Mouse (Mus musculus) intestine, postnatal 0 days (tissue): ENCODE results near the gene Nrp1. TPM values are rescaled to one million over a fixed set of nuclear protein-coding genes. Genes with fewer than 3 reads are reported as not detected.

Experiments used
- ATAC-seq: fragments of 200-750 bp; cut with Nextera tagmentation; 2 replicates; pipeline ENCODE4 v1.8.0; 2017; ENCODE audit warnings: mild to moderate bottlenecking, moderate TSS enrichment, moderate library complexity
- H3K27ac ChIP-seq: fragments of 300-500 bp; sonication (generic); 2 replicates; pipeline ENCODE4 v1.5.1; 2014; ENCODE audit warnings: mild to moderate bottlenecking, low read depth, low read length, moderate library complexity
- H3K27me3 ChIP-seq: fragments of 300-500 bp; sonication (generic); replicated peaks from 2 replicates; pipeline ENCODE4 v1.6.1; 2014; ENCODE audit warnings: low read length, mixed read lengths; ENCODE audit not compliant: control insufficient read depth, insufficient read depth
- H3K36me3 ChIP-seq: fragments of 300-500 bp; sonication (generic); 2 replicates; pipeline ENCODE4 v1.6.1; 2014; ENCODE audit warnings: mild to moderate bottlenecking, moderate library complexity; ENCODE audit not compliant: control insufficient read depth, insufficient read depth
- H3K4me1 ChIP-seq: fragments of 300-500 bp; sonication (generic); replicated peaks from 2 replicates; pipeline ENCODE4 v1.6.1; 2014; ENCODE audit warnings: antibody characterized with exemption, low read length, mixed read lengths; ENCODE audit not compliant: control insufficient read depth, insufficient read depth
- H3K4me2 ChIP-seq: fragments of 300-500 bp; sonication (generic); replicated peaks from 2 replicates; pipeline ENCODE4 v1.6.1; 2014; ENCODE audit warnings: low read depth, mild to moderate bottlenecking, moderate library complexity
- H3K4me3 ChIP-seq: fragments of 300-500 bp; sonication (generic); 2 replicates; pipeline ENCODE4 v1.5.1; 2014; ENCODE audit warnings: low read depth, low read length
- H3K9ac ChIP-seq: fragments of 300-500 bp; sonication (generic); 2 replicates; pipeline ENCODE4 v1.6.1; 2014; ENCODE audit warnings: mild to moderate bottlenecking, low read depth, low read length
- H3K9me3 ChIP-seq: fragments of 300-500 bp; sonication (generic); 2 replicates; pipeline ENCODE4 v1.6.1; 2016; ENCODE audit warnings: mixed run types; ENCODE audit not compliant: control insufficient read depth
- CTCF ChIP-seq: sonication (generic); IDR thresholded peaks from 2 replicates; pipeline ENCODE4 v1.5.1; 2016; ENCODE audit warnings: low read depth, mild to moderate bottlenecking, control low read depth, antibody characterized with exemption, moderate library complexity
- WGBS: fragments of 180-500 bp; shearing (Covaris S2); extraction: QIAGEN DNeasy Blood & Tissue Kit; methylation state at CpG from one replicate; pipeline ENCODE4 v1.1.7; 2014; 5-methylcytosine and 5-hydroxymethylcytosine counted together
- polyA plus RNA-seq: library from polyadenylated mRNA; unstranded; fragments of >200 nt; fragmentation: Nextera tagmentation; extraction: Ambion mirVana; gene quantifications from 2 replicates; pipeline ENCODE4 v1.2.1, GENCODE M21; 2015

The Nrp1 gene
- polyA plus RNA-seq, 1 experiment from 2014 or later, result 15.7 TPM

- TF ChIP-seq CTCF, result no peak
- Histone ChIP-seq H3K9me3 (no peaks in the 10 kb centered on the region), H3K36me3 (no peaks in the 10 kb centered on the region), H3K4me3 (no peak overlapping the region), H3K27ac (no peak overlapping the region), H3K27me3 (no peaks in the 10 kb centered on the region), H3K9ac (no peak overlapping the region), H3K4me2 (no peak overlapping the region), H3K4me1 (no peaks in the 10 kb centered on the region; the same call in 1 of the 2 replicates)
- no peak for ATAC-seq
- 58% methylated on average over 4 of the region's 4 CpGs for WGBS
Measured at GRCm38 (mm10) chr8:128375291-128375690, 16.9 kb downstream of the Nrp1 start.

- ATAC-seq, result no peak
- no peak overlapping the region for H3K9ac ChIP-seq
Measured at GRCm38 (mm10) chr8:128383176-128383575, 24.8 kb downstream of the Nrp1 start.

DNA sequence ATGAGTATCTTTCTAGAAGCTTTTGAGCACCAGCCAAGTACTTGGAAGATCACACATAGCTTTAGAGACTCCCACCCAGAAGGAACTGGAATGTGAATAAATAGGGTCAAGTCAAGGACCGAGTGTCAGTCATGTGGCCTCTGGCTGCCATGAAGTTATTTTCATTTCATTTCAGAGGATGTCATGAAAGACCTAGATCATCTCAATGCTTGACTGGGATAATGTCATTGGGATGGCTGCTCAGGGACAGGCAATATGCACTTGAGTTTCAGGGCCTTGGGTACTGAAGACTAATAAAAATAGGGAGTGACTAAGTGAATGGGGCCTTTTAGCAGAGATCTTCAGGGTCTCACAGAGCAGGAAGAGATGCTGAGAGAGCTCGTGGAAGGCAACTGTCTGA is 26.0 kb downstream of the Nrp1 start:
- no peak overlapping the region for H3K9ac ChIP-seq
- no peaks in the 10 kb centered on the region for H3K9me3 ChIP-seq
- no peaks in the 10 kb centered on the region for H3K27me3 ChIP-seq
- no peak overlapping the region for H3K27ac ChIP-seq
- H3K4me1 ChIP-seq, result no peaks in the 10 kb centered on the region
- no peak overlapping the region for H3K4me2 ChIP-seq
- TF ChIP-seq CTCF, result no peak
- ATAC-seq, result no peak
- H3K36me3 ChIP-seq, result no peaks in the 10 kb centered on the region
- 68% methylated on average over 2 of the region's 2 CpGs for WGBS
- H3K4me3 ChIP-seq, result no peak overlapping the region

More at GRCm38 (mm10) chr8:128383176-128383575, 24.8 kb downstream of the Nrp1 start:
- Histone ChIP-seq H3K27ac (no peak overlapping the region), H3K4me3 (no peak overlapping the region), H3K9me3 (no peaks in the 10 kb centered on the region), H3K27me3 (no peaks in the 10 kb centered on the region), H3K4me1 (no peaks in the 10 kb centered on the region), H3K4me2 (no peak overlapping the region), H3K36me3 (no peaks in the 10 kb centered on the region)
- 56% methylated on average over 3 of the region's 3 CpGs for WGBS
- no peak for TF ChIP-seq CTCF

GRCm38 (mm10) chr8:128384921-128385332 is 26.5 kb downstream of the Nrp1 start:
- Histone ChIP-seq H3K27ac (no peak overlapping the region), H3K27me3 (no peaks in the 10 kb centered on the region), H3K4me1 (no peaks in the 10 kb centered on the region), H3K9ac (no peak overlapping the region), H3K36me3 (no peaks in the 10 kb centered on the region), H3K4me3 (no peak overlapping the region), H3K9me3 (no peaks in the 10 kb centered on the region), H3K4me2 (no peak overlapping the region)
- 69% methylated on average over 5 of the region's 5 CpGs for WGBS
- no peak for ATAC-seq
- TF ChIP-seq CTCF, result no peak

DNA sequence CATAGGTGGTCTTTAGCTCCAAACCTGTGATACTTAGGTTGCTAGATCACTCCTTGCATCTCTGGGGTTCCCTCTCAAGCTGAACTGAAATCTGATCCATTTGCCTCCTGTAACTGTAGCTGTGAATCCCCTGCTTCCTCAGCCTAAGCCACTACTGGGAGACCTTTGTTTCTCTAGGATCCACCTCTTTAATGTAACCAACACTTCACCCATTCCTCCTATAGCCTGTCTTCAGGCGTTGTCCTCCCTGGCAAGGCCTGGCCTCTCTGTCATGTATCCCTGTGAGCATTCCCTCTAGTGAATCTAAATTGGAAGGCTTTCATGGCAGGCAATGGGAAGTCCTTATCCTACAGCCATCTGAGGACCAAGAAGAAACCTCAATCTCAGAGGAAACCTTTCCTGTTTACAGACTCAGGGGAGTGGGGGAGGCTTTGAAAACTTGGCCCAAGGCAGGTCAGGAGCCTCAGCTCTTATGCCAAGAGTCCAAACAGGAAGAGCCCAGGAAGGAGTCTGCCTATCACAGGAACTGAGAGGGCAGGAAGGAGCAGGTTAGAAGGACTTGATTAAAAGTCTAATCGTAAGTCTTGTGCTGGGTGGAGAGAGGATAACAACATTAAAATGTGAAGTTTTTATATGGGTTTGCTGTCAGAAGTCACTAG is 28.7 kb downstream of the Nrp1 start:
- 67% methylated on average over 2 of the region's 2 CpGs for WGBS
- H3K4me1 ChIP-seq, result peaks cover 6% of the 10 kb centered on the region; the same call in 1 of the 2 replicates
- no peak for TF ChIP-seq CTCF
- no peak overlapping the region for H3K27ac ChIP-seq
- H3K27me3 ChIP-seq, result no peaks in the 10 kb centered on the region
- no peak for ATAC-seq
- H3K4me3 ChIP-seq, result no peak overlapping the region
- H3K9ac ChIP-seq, result no peak overlapping the region
- no peaks in the 10 kb centered on the region for H3K9me3 ChIP-seq
- H3K36me3 ChIP-seq, result no peaks in the 10 kb centered on the region
- H3K4me2 ChIP-seq, result no peak overlapping the region

DNA sequence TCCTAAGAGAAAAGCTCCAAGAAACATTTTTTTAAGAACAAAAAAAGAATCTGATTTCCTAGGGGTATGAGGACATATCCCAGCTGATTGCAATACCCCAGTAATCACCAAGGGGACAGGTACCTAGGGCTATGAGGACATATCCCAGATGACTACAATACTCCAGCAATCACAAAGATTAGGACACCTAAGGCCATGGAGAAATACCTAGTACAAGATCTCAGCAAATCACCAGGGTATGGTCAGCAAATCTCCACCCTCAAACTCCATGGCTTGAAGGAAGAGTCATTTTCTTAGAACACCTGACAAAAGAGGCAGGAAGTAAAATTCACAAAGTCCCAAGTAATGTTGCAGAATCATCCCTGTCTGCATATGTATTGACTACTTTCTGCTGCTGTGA is 32.4 kb downstream of the Nrp1 start:
- no peak overlapping the region for H3K9ac ChIP-seq

More for the DNA sequence above, 32.4 kb downstream of the Nrp1 start:
- Histone ChIP-seq H3K27me3 (no peaks in the 10 kb centered on the region), H3K4me3 (no peak overlapping the region), H3K4me2 (no peak overlapping the region), H3K9me3 (no peaks in the 10 kb centered on the region), H3K4me1 (peaks cover 6% of the 10 kb centered on the region; the same call in 1 of the 2 replicates), H3K27ac (no peak overlapping the region), H3K36me3 (no peaks in the 10 kb centered on the region)
- TF ChIP-seq CTCF, result no peak
- ATAC-seq, result no peak
